Mouse (Mus musculus): ENCODE results near the gene Rhbg. TPM values are rescaled to one million over a fixed set of nuclear protein-coding genes. Genes with fewer than 3 reads are reported as not detected.

The Rhbg gene
- total and polyA plus RNA-seq, 3 experiments, result not detected

DNA sequence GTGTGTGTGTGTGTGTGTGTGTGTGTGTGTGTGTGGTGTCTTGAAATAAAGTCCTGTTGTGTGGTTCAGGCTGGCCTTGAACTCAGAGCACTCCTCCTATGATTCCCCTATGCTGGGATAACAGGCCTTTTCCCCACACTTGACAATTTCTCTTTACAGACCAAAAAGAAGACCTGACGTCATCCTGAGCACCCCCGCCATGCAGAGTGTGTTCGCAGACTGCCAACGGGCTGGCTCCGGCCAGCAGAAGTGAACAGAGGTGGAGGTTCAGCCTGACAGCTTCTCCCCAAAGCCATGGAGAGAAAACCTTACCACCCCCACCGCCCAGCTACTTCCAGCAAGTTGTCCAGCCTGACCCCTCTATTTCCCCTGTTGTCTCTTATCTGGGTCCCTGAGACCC lies 25.0 kb downstream of the Rhbg start:
- Histone ChIP-seq H3K36me3 (ENCODE audit: control insufficient read depth in 1 of 2, insufficient read depth in 2 of 2, low read length in 2 of 2) (peaks cover 0 to 5% of the 10 kb centered on the region in 2 experiments; a peak in 1 of 4 replicates), H3K27ac (ENCODE audit: control insufficient read depth, low read depth, low read length) (no peak overlapping the region), H3K4me1 (ENCODE audit: control insufficient read depth in 1 of 2, insufficient read depth in 2 of 2, low read length in 2 of 2) (peaks cover 0 to 5% of the 10 kb centered on the region in 2 experiments; a peak in 2 of 4 replicates), H3K9me3 (replicated peaks; ENCODE audit: insufficient read depth, low read length) (no peaks in the 10 kb centered on the region), H3K4me3 (ENCODE audit: control insufficient read depth in 1 of 2, insufficient read depth in 1 of 2, low read depth in 2 of 2, low read length in 2 of 2) (no peak overlapping the region), H3K79me2 (ENCODE audit: control insufficient read depth, insufficient read depth, low read length, poor library complexity) (no peaks in the 10 kb centered on the region), H3K9ac (ENCODE audit: control insufficient read depth, low read depth, low read length, poor library complexity, severe bottlenecking) (no peak overlapping the region), H3K27me3 (ENCODE audit: control insufficient read depth in 1 of 2, insufficient read depth in 2 of 2, low read length in 2 of 2) (peaks cover 28 to 35% of the 10 kb centered on the region in 2 experiments)
- DNase-seq (ENCODE audit: low read depth, low spot score), result no peak
- TF ChIP-seq EP300 (IDR thresholded peaks at IDR 0.05; ENCODE audit: low read depth in 1 of 2, low read length in 2 of 2) (no peak), KAT2A (conservative IDR thresholded peaks at IDR 0.05; ENCODE audit: low read depth, low read length) (no peak), MAFK (IDR thresholded peaks at IDR 0.05; ENCODE audit: borderline replicate concordance, low read depth, low read length) (no peak), SMC3 (IDR thresholded peaks at IDR 0.05; ENCODE audit: low read depth, low read length) (no peak), POLR2AphosphoS2 (IDR thresholded peaks at IDR 0.05; ENCODE audit: low read length) (no peak), MXI1 (IDR thresholded peaks at IDR 0.05; ENCODE audit: low read depth, low read length) (no peak), MAX (IDR thresholded peaks at IDR 0.05; ENCODE audit: low read length) (no peak), TBP (IDR thresholded peaks at IDR 0.05; ENCODE audit: low read depth, low read length) (no peak), TAL1 (IDR thresholded peaks at IDR 0.05; ENCODE audit: low read length) (no peak), USF2 (IDR thresholded peaks at IDR 0.05; ENCODE audit: borderline replicate concordance in 1 of 2, insufficient read depth in 1 of 2, low read depth in 1 of 2, low read length in 2 of 2) (no peak), RAD21 (IDR thresholded peaks at IDR 0.05; ENCODE audit: low read depth, low read length) (no peak), ETS1 (IDR thresholded peaks at IDR 0.05; ENCODE audit: low read depth, low read length) (no peak), CHD1 (IDR thresholded peaks at IDR 0.05; ENCODE audit: low read depth, low read length) (no peak), TCF12 (IDR thresholded peaks at IDR 0.05; ENCODE audit: low read depth, low read length) (no peak)

DNA sequence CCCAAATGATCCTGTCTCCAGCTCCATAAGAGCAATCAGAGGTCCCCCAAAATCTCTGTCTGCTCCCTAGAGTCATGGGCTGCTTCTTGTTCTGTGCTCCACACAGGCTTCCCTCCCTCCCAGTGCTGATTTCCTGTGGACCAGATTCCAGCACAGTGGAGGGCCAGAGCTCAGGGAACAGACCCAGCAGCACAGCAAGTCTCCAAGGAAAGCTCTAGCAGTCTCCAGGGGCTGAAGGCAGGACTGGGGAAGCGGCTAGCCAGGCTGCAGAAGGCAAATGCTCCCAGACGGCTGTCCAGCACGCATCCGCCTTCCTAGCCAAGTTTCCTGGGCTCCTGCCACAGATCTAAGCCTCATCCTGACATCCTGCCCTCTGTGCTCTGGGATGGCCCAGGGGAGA lies 25.6 kb downstream of the Rhbg start:
- DNase-seq (ENCODE audit: low read depth, low spot score), result no peak
- Histone ChIP-seq H3K4me1 (ENCODE audit: control insufficient read depth in 1 of 2, insufficient read depth in 2 of 2, low read length in 2 of 2) (peaks cover 0 to 5% of the 10 kb centered on the region in 2 experiments; a peak in 2 of 4 replicates), H3K4me3 (ENCODE audit: control insufficient read depth in 1 of 2, insufficient read depth in 1 of 2, low read depth in 2 of 2, low read length in 2 of 2) (no peak overlapping the region), H3K79me2 (ENCODE audit: control insufficient read depth, insufficient read depth, low read length, poor library complexity) (no peaks in the 10 kb centered on the region), H3K27me3 (ENCODE audit: control insufficient read depth in 1 of 2, insufficient read depth in 2 of 2, low read length in 2 of 2) (peaks cover 22 to 34% of the 10 kb centered on the region in 2 experiments), H3K9ac (ENCODE audit: control insufficient read depth, low read depth, low read length, poor library complexity, severe bottlenecking) (no peak overlapping the region), H3K27ac (ENCODE audit: control insufficient read depth, low read depth, low read length) (no peak overlapping the region), H3K9me3 (replicated peaks; ENCODE audit: insufficient read depth, low read length) (no peaks in the 10 kb centered on the region), H3K36me3 (ENCODE audit: control insufficient read depth in 1 of 2, insufficient read depth in 2 of 2, low read length in 2 of 2) (peaks cover 0 to 5% of the 10 kb centered on the region in 2 experiments; a peak in 1 of 4 replicates)
- TF ChIP-seq KAT2A (conservative IDR thresholded peaks at IDR 0.05; ENCODE audit: low read depth, low read length) (no peak), EP300 (IDR thresholded peaks at IDR 0.05; ENCODE audit: low read depth in 1 of 2, low read length in 2 of 2) (no peak), JUND (IDR thresholded peaks at IDR 0.05; ENCODE audit: low read depth, low read length) (no peak), ELF1 (IDR thresholded peaks at IDR 0.05; ENCODE audit: low read depth, low read length) (no peak), CHD2 (IDR thresholded peaks at IDR 0.05; ENCODE audit: low read length) (no peak), ZKSCAN1 (IDR thresholded peaks at IDR 0.05; ENCODE audit: low read depth, low read length) (no peak), MAX (IDR thresholded peaks at IDR 0.05; ENCODE audit: low read length) (no peak), ETS1 (IDR thresholded peaks at IDR 0.05; ENCODE audit: low read depth, low read length) (no peak), CTCF (IDR thresholded peaks at IDR 0.05 in 2 of 3, conservative IDR thresholded peaks at IDR 0.05 in 1 of 3; ENCODE audit: control insufficient read depth in 1 of 3, insufficient read depth in 1 of 3, low read depth in 2 of 3, low read length in 3 of 3, poor library complexity in 1 of 3, severe bottlenecking in 1 of 3) (no peak), MXI1 (IDR thresholded peaks at IDR 0.05; ENCODE audit: low read depth, low read length) (no peak), NELFE (IDR thresholded peaks at IDR 0.05; ENCODE audit: low read depth, low read length) (no peak), ZMIZ1 (IDR thresholded peaks at IDR 0.05; ENCODE audit: low read depth, low read length) (no peak), BHLHE40 (IDR thresholded peaks at IDR 0.05; ENCODE audit: borderline replicate concordance, low read depth, low read length) (no peak), ZNF384 (IDR thresholded peaks at IDR 0.05; ENCODE audit: low read depth, low read length) (no peak), MYC (IDR thresholded peaks at IDR 0.05; ENCODE audit: low read depth, low read length) (no peak)

Measured in MEL (cell line).